Mouse (Mus musculus) spleen, adult 2 months (tissue): ENCODE results near the gene Gcm1.

ENCODE experiments used
- CTCF ChIP-seq: fragments of 200-500 bp; IDR thresholded peaks from 2 replicates; pipeline ENCODE4 v1.5.1; 2011; ENCODE audit warnings: mild to moderate bottlenecking, inconsistent platforms; ENCODE audit not compliant: insufficient read depth, insufficient read length, insufficient replicate concordance; ENCODE audit errors: extremely low read depth
- POLR2A ChIP-seq: fragments of 200-500 bp; IDR thresholded peaks from 2 replicates; pipeline ENCODE4 v1.6.1; 2011; ENCODE audit warnings: low read depth, low read length, inconsistent platforms

GRCm38 (mm10) chr9:78104973-78105372, 53.2 kb downstream of the Gcm1 start:
- TF ChIP-seq CTCF (no peak), POLR2A (no peak)
